Mouse (Mus musculus): ENCODE data around the gene Ecsit. TPM values are rescaled to one million over a fixed set of nuclear protein-coding genes. Genes with fewer than 3 reads are reported as not detected.

The Ecsit gene
- polyA plus RNA-seq, 1 experiment from 2014 or later = 43.5 TPM

- no peak overlapping the region for H3K9ac ChIP-seq (ENCODE audit: low read length)
- ATAC-seq (ENCODE audit: insufficient read depth, low FRiP score) = no peak
- peaks cover 49% of the 10 kb centered on the region for H3K27me3 ChIP-seq (ENCODE audit: control insufficient read depth, insufficient read depth, low read length)
- H3K27ac ChIP-seq (ENCODE audit: low read length) = no peak overlapping the region
- H3K4me2 ChIP-seq (ENCODE audit: low read depth, low read length) = 0 out of 2 replicates have a peak overlapping the region, but pooled peaks have one; percentile 59
- peaks cover 16% of the 10 kb centered on the region for H3K4me1 ChIP-seq (ENCODE audit: control insufficient read depth, insufficient read depth, low read length)
- H3K36me3 ChIP-seq (ENCODE audit: control insufficient read depth, insufficient read depth, low read length) = no peaks in the 10 kb centered on the region
- H3K9me3 ChIP-seq (replicated peaks; ENCODE audit: control insufficient read depth, low read length) = no peaks in the 10 kb centered on the region
- 49% methylated on average over 4 of the region's 4 CpGs for WGBS
- no peak overlapping the region; the same call in 1 of the 2 replicates for H3K4me3 ChIP-seq (replicated peaks; ENCODE audit: low read length)
These were observed 35.4 kb downstream of the Ecsit start for GRCm38 (mm10) chr9:22049721-22050270.

GRCm38 (mm10) chr9:22049315-22049714 lies 35.9 kb downstream of the Ecsit start:
- 59% methylated on average over 11 of the region's 11 CpGs for WGBS
- H3K9ac ChIP-seq (ENCODE audit: low read length) = no peak overlapping the region
- H3K4me3 ChIP-seq (replicated peaks; ENCODE audit: low read length) = no peak overlapping the region
- no peak overlapping the region for H3K4me2 ChIP-seq (ENCODE audit: low read depth, low read length)
- no peak for ATAC-seq (ENCODE audit: insufficient read depth, low FRiP score)
- H3K9me3 ChIP-seq (replicated peaks; ENCODE audit: control insufficient read depth, low read length) = no peaks in the 10 kb centered on the region
- H3K36me3 ChIP-seq (ENCODE audit: control insufficient read depth, insufficient read depth, low read length) = no peaks in the 10 kb centered on the region
- H3K27ac ChIP-seq (ENCODE audit: low read length) = no peak overlapping the region
- H3K4me1 ChIP-seq (ENCODE audit: control insufficient read depth, insufficient read depth, low read length) = peaks cover 16% of the 10 kb centered on the region
- peaks cover 44% of the 10 kb centered on the region for H3K27me3 ChIP-seq (ENCODE audit: control insufficient read depth, insufficient read depth, low read length)

- Histone ChIP-seq H3K4me1 (ENCODE audit: control insufficient read depth, insufficient read depth, low read length) (peaks cover 16% of the 10 kb centered on the region), H3K4me2 (ENCODE audit: low read depth, low read length) (no peak overlapping the region), H3K27ac (ENCODE audit: low read length) (no peak overlapping the region), H3K9ac (ENCODE audit: low read length) (no peak overlapping the region), H3K4me3 (replicated peaks; ENCODE audit: low read length) (no peak overlapping the region), H3K27me3 (ENCODE audit: control insufficient read depth, insufficient read depth, low read length) (peaks cover 33% of the 10 kb centered on the region), H3K9me3 (replicated peaks; ENCODE audit: control insufficient read depth, low read length) (no peaks in the 10 kb centered on the region), H3K36me3 (ENCODE audit: control insufficient read depth, insufficient read depth, low read length) (no peaks in the 10 kb centered on the region)
- ATAC-seq (ENCODE audit: insufficient read depth, low FRiP score) = no peak
- WGBS = 51% methylated on average over 9 of the region's 9 CpGs
These were observed 37.9 kb downstream of the Ecsit start for GRCm38 (mm10) chr9:22047329-22047728.

- H3K4me3 ChIP-seq (replicated peaks; ENCODE audit: low read length) = no peak overlapping the region
- no peak overlapping the region for H3K9ac ChIP-seq (ENCODE audit: low read length)
- no peak overlapping the region for H3K4me2 ChIP-seq (ENCODE audit: low read depth, low read length)
- H3K9me3 ChIP-seq (replicated peaks; ENCODE audit: control insufficient read depth, low read length) = no peaks in the 10 kb centered on the region
- H3K4me1 ChIP-seq (ENCODE audit: control insufficient read depth, insufficient read depth, low read length) = no peaks in the 10 kb centered on the region
- WGBS = 53% methylated on average over 2 of the region's 2 CpGs
- ATAC-seq (ENCODE audit: insufficient read depth, low FRiP score) = no peak
- no peak overlapping the region for H3K27ac ChIP-seq (ENCODE audit: low read length)
- H3K27me3 ChIP-seq (ENCODE audit: control insufficient read depth, insufficient read depth, low read length) = no peaks in the 10 kb centered on the region
- no peaks in the 10 kb centered on the region for H3K36me3 ChIP-seq (ENCODE audit: control insufficient read depth, insufficient read depth, low read length)
These were observed 43.4 kb downstream of the Ecsit start for GRCm38 (mm10) chr9:22041832-22042231.

GRCm38 (mm10) chr9:22037826-22038225 lies 47.4 kb downstream of the Ecsit start:
- Histone ChIP-seq H3K27me3 (ENCODE audit: control insufficient read depth, insufficient read depth, low read length) (no peaks in the 10 kb centered on the region), H3K27ac (ENCODE audit: low read length) (no peak overlapping the region), H3K4me1 (ENCODE audit: control insufficient read depth, insufficient read depth, low read length) (no peaks in the 10 kb centered on the region), H3K9ac (ENCODE audit: low read length) (no peak overlapping the region), H3K4me2 (ENCODE audit: low read depth, low read length) (no peak overlapping the region), H3K9me3 (replicated peaks; ENCODE audit: control insufficient read depth, low read length) (no peaks in the 10 kb centered on the region), H3K36me3 (ENCODE audit: control insufficient read depth, insufficient read depth, low read length) (no peaks in the 10 kb centered on the region), H3K4me3 (replicated peaks; ENCODE audit: low read length) (no peak overlapping the region)
- WGBS = 76% methylated on average over 10 of the region's 10 CpGs
- ATAC-seq (ENCODE audit: insufficient read depth, low FRiP score) = no peak

- no peak for ATAC-seq (ENCODE audit: insufficient read depth, low FRiP score)
- no peak overlapping the region for H3K9ac ChIP-seq (ENCODE audit: low read length)
- no peaks in the 10 kb centered on the region for H3K9me3 ChIP-seq (replicated peaks; ENCODE audit: control insufficient read depth, low read length)
- no peaks in the 10 kb centered on the region for H3K27me3 ChIP-seq (ENCODE audit: control insufficient read depth, insufficient read depth, low read length)
- H3K27ac ChIP-seq (ENCODE audit: low read length) = no peak overlapping the region
- no peak overlapping the region for H3K4me2 ChIP-seq (ENCODE audit: low read depth, low read length)
- H3K4me1 ChIP-seq (ENCODE audit: control insufficient read depth, insufficient read depth, low read length) = no peaks in the 10 kb centered on the region
- no peaks in the 10 kb centered on the region for H3K36me3 ChIP-seq (ENCODE audit: control insufficient read depth, insufficient read depth, low read length)
- 53% methylated on average over 6 of the region's 6 CpGs for WGBS
- no peak overlapping the region for H3K4me3 ChIP-seq (replicated peaks; ENCODE audit: low read length)
These were observed 49.8 kb downstream of the Ecsit start for GRCm38 (mm10) chr9:22035300-22036044.

GRCm38 (mm10) chr9:22030386-22030785 lies 54.9 kb downstream of the Ecsit start:
- no peak overlapping the region for H3K27ac ChIP-seq (ENCODE audit: low read length)
- no peak for ATAC-seq (ENCODE audit: insufficient read depth, low FRiP score)

GRCm38 (mm10) chr9:22028467-22028866 lies 56.8 kb downstream of the Ecsit start:
- 0 out of 2 replicates have a peak, but pooled peaks have one; percentile 29 for ATAC-seq (ENCODE audit: insufficient read depth, low FRiP score)
- no peak overlapping the region for H3K4me3 ChIP-seq (replicated peaks; ENCODE audit: low read length)
- no peak overlapping the region for H3K4me2 ChIP-seq (ENCODE audit: low read depth, low read length)
- no peaks in the 10 kb centered on the region for H3K27me3 ChIP-seq (ENCODE audit: control insufficient read depth, insufficient read depth, low read length)
- no peaks in the 10 kb centered on the region for H3K9me3 ChIP-seq (replicated peaks; ENCODE audit: control insufficient read depth, low read length)
- no peak overlapping the region for H3K27ac ChIP-seq (ENCODE audit: low read length)
- H3K9ac ChIP-seq (ENCODE audit: low read length) = no peak overlapping the region
- WGBS = 50% methylated on average over 7 of the region's 7 CpGs
- no peaks in the 10 kb centered on the region for H3K36me3 ChIP-seq (ENCODE audit: control insufficient read depth, insufficient read depth, low read length)
- H3K4me1 ChIP-seq (ENCODE audit: control insufficient read depth, insufficient read depth, low read length) = no peaks in the 10 kb centered on the region

More at GRCm38 (mm10) chr9:22030386-22030785, 54.9 kb downstream of the Ecsit start:
- Histone ChIP-seq H3K4me2 (ENCODE audit: low read depth, low read length) (no peak overlapping the region), H3K36me3 (ENCODE audit: control insufficient read depth, insufficient read depth, low read length) (no peaks in the 10 kb centered on the region), H3K27me3 (ENCODE audit: control insufficient read depth, insufficient read depth, low read length) (no peaks in the 10 kb centered on the region), H3K9ac (ENCODE audit: low read length) (no peak overlapping the region), H3K9me3 (replicated peaks; ENCODE audit: control insufficient read depth, low read length) (no peaks in the 10 kb centered on the region), H3K4me1 (ENCODE audit: control insufficient read depth, insufficient read depth, low read length) (no peaks in the 10 kb centered on the region), H3K4me3 (replicated peaks; ENCODE audit: low read length) (no peak overlapping the region)
- WGBS = 84% methylated on average over 9 of the region's 9 CpGs

GRCm38 (mm10) chr9:22024592-22024991 lies 60.6 kb downstream of the Ecsit start:
- no peak overlapping the region for H3K27ac ChIP-seq (ENCODE audit: low read length)
- no peak overlapping the region for H3K4me3 ChIP-seq (replicated peaks; ENCODE audit: low read length)
- no peaks in the 10 kb centered on the region for H3K27me3 ChIP-seq (ENCODE audit: control insufficient read depth, insufficient read depth, low read length)
- no peak for ATAC-seq (ENCODE audit: insufficient read depth, low FRiP score)
- H3K36me3 ChIP-seq (ENCODE audit: control insufficient read depth, insufficient read depth, low read length) = no peaks in the 10 kb centered on the region
- no peaks in the 10 kb centered on the region for H3K4me1 ChIP-seq (ENCODE audit: control insufficient read depth, insufficient read depth, low read length)
- no peaks in the 10 kb centered on the region for H3K9me3 ChIP-seq (replicated peaks; ENCODE audit: control insufficient read depth, low read length)
- no peak overlapping the region for H3K4me2 ChIP-seq (ENCODE audit: low read depth, low read length)
- WGBS = 51% methylated on average over 8 of the region's 8 CpGs
- H3K9ac ChIP-seq (ENCODE audit: low read length) = no peak overlapping the region

Measured in stomach, embryonic 16.5 days (tissue).